Mouse (Mus musculus) macrophage (primary cell): ENCODE data around the gene Id1. TPM values are rescaled to one million over a fixed set of nuclear protein-coding genes. Genes with fewer than 3 reads are reported as not detected.

Source experiments
- H3K27ac ChIP-seq: fragments of 350-480 bp; formaldehyde crosslinking; 2 replicates; pipeline ENCODE4 v1.9.0; 2021
- H3K36me3 ChIP-seq: fragments of 350-480 bp; formaldehyde crosslinking; 2 replicates; pipeline ENCODE4 v1.9.0; 2021; ENCODE audit errors: inconsistent target
- H3K4me3 ChIP-seq: fragments of 350-480 bp; formaldehyde crosslinking; 2 replicates; pipeline ENCODE4 v1.9.0; 2021; ENCODE audit errors: inconsistent target
- H3K79me2 ChIP-seq: fragments of 350-480 bp; formaldehyde crosslinking; 2 replicates; pipeline ENCODE4 v1.9.0; 2021; ENCODE audit errors: inconsistent target
- WGBS: methylation state at CpG from one replicate; pipeline ENCODE4 v1.1.7; 2026; ENCODE audit warnings: inconsistent platforms; ENCODE audit not compliant: missing documents; 5-methylcytosine and 5-hydroxymethylcytosine counted together
- polyA plus RNA-seq: library from polyadenylated mRNA; stranded (reverse); fragments of 250-400 nt; gene quantifications from 3 replicates; pipeline ENCODE4 v1.2.4, GENCODE M21; 2018; ENCODE audit warnings: inconsistent platforms

The Id1 gene
- polyA plus RNA-seq, 1 experiment from 2014 or later: 0.39 TPM

GRCm38 (mm10) chr2:152729013-152729635 is 6.9 kb upstream of the Id1 start:
- H3K36me3 ChIP-seq: no peaks in the 10 kb centered on the region
- H3K4me3 ChIP-seq: no peak overlapping the region
- no peaks in the 10 kb centered on the region for H3K79me2 ChIP-seq
- WGBS: 54% methylated on average over 8 of the region's 8 CpGs
- no peak overlapping the region for H3K27ac ChIP-seq

GRCm38 (mm10) chr2:152729636-152730020 is 6.4 kb upstream of the Id1 start:
- H3K4me3 ChIP-seq: no peak overlapping the region
- no peaks in the 10 kb centered on the region for H3K36me3 ChIP-seq
- 84% methylated on average over 7 of the region's 7 CpGs for WGBS
- H3K27ac ChIP-seq: no peak overlapping the region
- H3K79me2 ChIP-seq: no peaks in the 10 kb centered on the region

GRCm38 (mm10) chr2:152733201-152733600 is 2.9 kb upstream of the Id1 start:
- H3K27ac ChIP-seq: no peak overlapping the region
- WGBS: 97% methylated on average over 2 of the region's 2 CpGs
- H3K4me3 ChIP-seq: no peak overlapping the region
- H3K79me2 ChIP-seq: peaks cover 21% of the 10 kb centered on the region
- H3K36me3 ChIP-seq: no peaks in the 10 kb centered on the region

- Histone ChIP-seq H3K27ac (no peak overlapping the region), H3K79me2 (peaks cover 21% of the 10 kb centered on the region), H3K36me3 (no peaks in the 10 kb centered on the region), H3K4me3 (no peak overlapping the region)
- 51% methylated on average over 10 of the region's 10 CpGs for WGBS
Observed at GRCm38 (mm10) chr2:152734501-152734900, 1.6 kb upstream of the Id1 start.

- Histone ChIP-seq H3K79me2 (peaks cover 21% of the 10 kb centered on the region), H3K4me3 (peak overlapping the region; percentile 33; the same call in 1 of the 2 replicates), H3K36me3 (no peaks in the 10 kb centered on the region), H3K27ac (no peak overlapping the region)
- 3% methylated on average over 26 of the region's 28 CpGs for WGBS
Observed at GRCm38 (mm10) chr2:152734984-152735383, 1.1 kb upstream of the Id1 start.

GRCm38 (mm10) chr2:152736748-152737147 is 697 bp downstream of the Id1 start:
- no peaks in the 10 kb centered on the region for H3K36me3 ChIP-seq
- no peak overlapping the region for H3K27ac ChIP-seq
- H3K4me3 ChIP-seq: peak overlapping the region; percentile 33
- WGBS: 6% methylated on average over 22 of the region's 22 CpGs
- H3K79me2 ChIP-seq: peaks cover 21% of the 10 kb centered on the region

GRCm38 (mm10) chr2:152737306-152738221 is 1.5 kb downstream of the Id1 start:
- Histone ChIP-seq H3K4me3 (peak overlapping the region; percentile 33), H3K27ac (no peak overlapping the region), H3K36me3 (no peaks in the 10 kb centered on the region), H3K79me2 (peaks cover 21% of the 10 kb centered on the region)
- WGBS: 66% methylated on average over 10 of the region's 10 CpGs

- Histone ChIP-seq H3K36me3 (no peaks in the 10 kb centered on the region), H3K79me2 (peaks cover 21% of the 10 kb centered on the region), H3K4me3 (no peak overlapping the region), H3K27ac (no peak overlapping the region)
- 92% methylated on average over 2 of the region's 2 CpGs for WGBS
Observed at GRCm38 (mm10) chr2:152738341-152738740, 2.3 kb downstream of the Id1 start.

GRCm38 (mm10) chr2:152739031-152739841 is 3.2 kb downstream of the Id1 start:
- Histone ChIP-seq H3K27ac (no peak overlapping the region), H3K36me3 (no peaks in the 10 kb centered on the region)

GRCm38 (mm10) chr2:152739842-152740260 is 3.8 kb downstream of the Id1 start:
- H3K4me3 ChIP-seq: no peak overlapping the region
- WGBS: 17% methylated on average over 3 of the region's 3 CpGs
- H3K36me3 ChIP-seq: no peaks in the 10 kb centered on the region
- H3K27ac ChIP-seq: no peak overlapping the region
- peaks cover 21% of the 10 kb centered on the region for H3K79me2 ChIP-seq

More at GRCm38 (mm10) chr2:152739031-152739841, 3.2 kb downstream of the Id1 start:
- peaks cover 21% of the 10 kb centered on the region for H3K79me2 ChIP-seq
- 8% methylated on average over 26 of the region's 36 CpGs for WGBS
- peak overlapping the region; percentile 7; the same call in 1 of the 2 replicates for H3K4me3 ChIP-seq

GRCm38 (mm10) chr2:152740490-152740889 is 4.4 kb downstream of the Id1 start:
- 78% methylated on average over 4 of the region's 5 CpGs for WGBS
- Histone ChIP-seq H3K4me3 (no peak overlapping the region), H3K27ac (no peak overlapping the region), H3K36me3 (no peaks in the 10 kb centered on the region), H3K79me2 (peaks cover 21% of the 10 kb centered on the region)

GRCm38 (mm10) chr2:152741153-152742041 is 5.3 kb downstream of the Id1 start:
- Histone ChIP-seq H3K36me3 (no peaks in the 10 kb centered on the region), H3K27ac (peak overlapping the region; percentile 34), H3K79me2 (peaks cover 18% of the 10 kb centered on the region), H3K4me3 (no peak overlapping the region)
- WGBS: 15% methylated on average over 14 of the region's 14 CpGs

GRCm38 (mm10) chr2:152742435-152742834 is 6.4 kb downstream of the Id1 start:
- WGBS: 10% methylated on average over 8 of the region's 10 CpGs
- H3K36me3 ChIP-seq: no peaks in the 10 kb centered on the region
- peak overlapping the region; percentile 34 for H3K27ac ChIP-seq
- peaks cover 7% of the 10 kb centered on the region for H3K79me2 ChIP-seq
- no peak overlapping the region for H3K4me3 ChIP-seq
